Mouse (Mus musculus): Measurements from ENCODE around the gene Ubxn11.

- TF ChIP-seq POLR2A (IDR thresholded peaks at IDR 0.05; ENCODE audit: extremely low read depth, insufficient read depth, low read length): no peak
- no peak for TF ChIP-seq CTCF (IDR thresholded peaks at IDR 0.05; ENCODE audit: extremely low read depth, insufficient read depth, low read length)
These were observed 14.6 kb downstream of the Ubxn11 start for GRCm38 (mm10) chr4:134117012-134117411.

All from cortical plate, adult 2 months (tissue).